Mouse (Mus musculus): ENCODE measurements around the gene Rtl10. TPM values are rescaled to one million over a fixed set of nuclear protein-coding genes. Genes with fewer than 3 reads are reported as not detected.
"Not testable (repeated sequence)": the region's sequence is repeated elsewhere in the genome, so short reads cannot be mapped to it uniquely, and the experiment has no call there.

The Rtl10 gene
- total and polyA plus RNA-seq, 3 experiments = 5.9 to 13.3 TPM; not detected in 1

- TF ChIP-seq MAZ (IDR thresholded peaks at IDR 0.05; ENCODE audit: low read depth, low read length) (no peak), HCFC1 (IDR thresholded peaks at IDR 0.05; ENCODE audit: low read depth, low read length) (no peak), GATA1 (IDR thresholded peaks at IDR 0.05; ENCODE audit: low read depth, low read length) (no peak), ZC3H11A (IDR thresholded peaks at IDR 0.05; ENCODE audit: low read depth, low read length) (no peak), POLR2A (IDR thresholded peaks at IDR 0.05; ENCODE audit: control insufficient read depth in 1 of 2, insufficient read depth in 1 of 2, low read depth in 1 of 2, low read length in 2 of 2, poor library complexity in 1 of 2) (no peak), RAD21 (IDR thresholded peaks at IDR 0.05; ENCODE audit: low read depth, low read length) (no peak), MYB (IDR thresholded peaks at IDR 0.05; ENCODE audit: low read depth, low read length) (no peak), TCF12 (IDR thresholded peaks at IDR 0.05; ENCODE audit: low read depth, low read length) (no peak), NRF1 (IDR thresholded peaks at IDR 0.05; ENCODE audit: insufficient read depth, low read depth, low read length, poor library complexity, severe bottlenecking) (no peak), POLR2AphosphoS5 (IDR thresholded peaks at IDR 0.05; ENCODE audit: borderline replicate concordance, low read depth, low read length) (no peak), MYC (IDR thresholded peaks at IDR 0.05; ENCODE audit: low read depth, low read length) (no peak), SIN3A (IDR thresholded peaks at IDR 0.05; ENCODE audit: low read length) (no peak), SMC3 (IDR thresholded peaks at IDR 0.05; ENCODE audit: low read depth, low read length) (no peak), BHLHE40 (IDR thresholded peaks at IDR 0.05; ENCODE audit: borderline replicate concordance, low read depth, low read length) (no peak), CHD2 (IDR thresholded peaks at IDR 0.05; ENCODE audit: low read length) (no peak)
- DNase-seq (ENCODE audit: low read depth, low spot score) = no peak
- no peak overlapping the region for H3K27ac ChIP-seq (ENCODE audit: control insufficient read depth, low read depth, low read length)
These were observed 30.0 kb downstream of the Rtl10 start for GRCm38 (mm10) chr16:18528656-18529055.

GRCm38 (mm10) chr16:18533061-18533460 lies 34.4 kb downstream of the Rtl10 start:
- not testable (repeated sequence) for H3K9ac ChIP-seq (ENCODE audit: control insufficient read depth, low read depth, low read length, poor library complexity, severe bottlenecking); H3K27ac ChIP-seq (ENCODE audit: control insufficient read depth, low read depth, low read length); H3K4me1 ChIP-seq (ENCODE audit: control insufficient read depth in 1 of 2, insufficient read depth in 2 of 2, low read length in 2 of 2); H3K27me3 ChIP-seq (ENCODE audit: control insufficient read depth in 1 of 2, insufficient read depth in 2 of 2, low read length in 2 of 2); DNase-seq (ENCODE audit: low read depth, low spot score); H3K36me3 ChIP-seq (ENCODE audit: control insufficient read depth in 1 of 2, insufficient read depth in 2 of 2, low read length in 2 of 2); H3K9me3 ChIP-seq (replicated peaks; ENCODE audit: insufficient read depth, low read length); H3K4me3 ChIP-seq (ENCODE audit: control insufficient read depth in 1 of 2, insufficient read depth in 1 of 2, low read depth in 2 of 2, low read length in 2 of 2); H3K79me2 ChIP-seq (ENCODE audit: control insufficient read depth, insufficient read depth, low read length, poor library complexity)

More at GRCm38 (mm10) chr16:18528656-18529055, 30.0 kb downstream of the Rtl10 start:
- H3K4me3 ChIP-seq (ENCODE audit: control insufficient read depth in 1 of 2, insufficient read depth in 1 of 2, low read depth in 2 of 2, low read length in 2 of 2) = no peak overlapping the region
- no peaks in the 10 kb centered on the region for H3K79me2 ChIP-seq (ENCODE audit: control insufficient read depth, insufficient read depth, low read length, poor library complexity)
- no peaks in the 10 kb centered on the region for H3K9me3 ChIP-seq (replicated peaks; ENCODE audit: insufficient read depth, low read length)
- H3K4me1 ChIP-seq (ENCODE audit: control insufficient read depth in 1 of 2, insufficient read depth in 2 of 2, low read length in 2 of 2) = no peaks in the 10 kb centered on the region
- no peak overlapping the region for H3K9ac ChIP-seq (ENCODE audit: control insufficient read depth, low read depth, low read length, poor library complexity, severe bottlenecking)
- no peaks in the 10 kb centered on the region for H3K27me3 ChIP-seq (ENCODE audit: control insufficient read depth in 1 of 2, insufficient read depth in 2 of 2, low read length in 2 of 2)
- no peaks in the 10 kb centered on the region for H3K36me3 ChIP-seq (ENCODE audit: control insufficient read depth in 1 of 2, insufficient read depth in 2 of 2, low read length in 2 of 2)

GRCm38 (mm10) chr16:18537407-18537990 lies 38.8 kb downstream of the Rtl10 start:
- Histone ChIP-seq H3K4me3 (ENCODE audit: control insufficient read depth in 1 of 2, insufficient read depth in 1 of 2, low read depth in 2 of 2, low read length in 2 of 2) (no peak overlapping the region), H3K9me3 (replicated peaks; ENCODE audit: insufficient read depth, low read length) (no peaks in the 10 kb centered on the region), H3K9ac (ENCODE audit: control insufficient read depth, low read depth, low read length, poor library complexity, severe bottlenecking) (no peak overlapping the region), H3K27me3 (ENCODE audit: control insufficient read depth in 1 of 2, insufficient read depth in 2 of 2, low read length in 2 of 2) (no peaks in the 10 kb centered on the region), H3K79me2 (ENCODE audit: control insufficient read depth, insufficient read depth, low read length, poor library complexity) (no peaks in the 10 kb centered on the region; the same call in 1 of the 2 replicates), H3K27ac (ENCODE audit: control insufficient read depth, low read depth, low read length) (no peak overlapping the region), H3K4me1 (ENCODE audit: control insufficient read depth in 1 of 2, insufficient read depth in 2 of 2, low read length in 2 of 2) (no peaks in the 10 kb centered on the region), H3K36me3 (ENCODE audit: control insufficient read depth in 1 of 2, insufficient read depth in 2 of 2, low read length in 2 of 2) (no peaks in the 10 kb centered on the region)
- DNase-seq (ENCODE audit: low read depth, low spot score) = no peak
- TF ChIP-seq MAFK (IDR thresholded peaks at IDR 0.05; ENCODE audit: borderline replicate concordance, low read depth, low read length) = no peak
- no peak for TF ChIP-seq TBP (IDR thresholded peaks at IDR 0.05; ENCODE audit: low read depth, low read length)
- no peak for TF ChIP-seq BHLHE40 (IDR thresholded peaks at IDR 0.05; ENCODE audit: borderline replicate concordance, low read depth, low read length)
- no peak for TF ChIP-seq ZKSCAN1 (IDR thresholded peaks at IDR 0.05; ENCODE audit: low read depth, low read length)
- TF ChIP-seq KAT2A (conservative IDR thresholded peaks at IDR 0.05; ENCODE audit: low read depth, low read length) = no peak
- TF ChIP-seq MAX (IDR thresholded peaks at IDR 0.05; ENCODE audit: low read length) = no peak
- TF ChIP-seq SIN3A (IDR thresholded peaks at IDR 0.05; ENCODE audit: low read length) = no peak
